Mouse (Mus musculus): Measurements from ENCODE around the gene Ogfod1. TPM values are rescaled to one million over a fixed set of nuclear protein-coding genes. Genes with fewer than 3 reads are reported as not detected.
"Not testable (repeated sequence)": the region's sequence is repeated elsewhere in the genome, so short reads cannot be mapped to it uniquely, and the experiment has no call there.

The Ogfod1 gene
- polyA plus RNA-seq, 1 experiment from 2014 or later, result 13.5 TPM

DNA sequence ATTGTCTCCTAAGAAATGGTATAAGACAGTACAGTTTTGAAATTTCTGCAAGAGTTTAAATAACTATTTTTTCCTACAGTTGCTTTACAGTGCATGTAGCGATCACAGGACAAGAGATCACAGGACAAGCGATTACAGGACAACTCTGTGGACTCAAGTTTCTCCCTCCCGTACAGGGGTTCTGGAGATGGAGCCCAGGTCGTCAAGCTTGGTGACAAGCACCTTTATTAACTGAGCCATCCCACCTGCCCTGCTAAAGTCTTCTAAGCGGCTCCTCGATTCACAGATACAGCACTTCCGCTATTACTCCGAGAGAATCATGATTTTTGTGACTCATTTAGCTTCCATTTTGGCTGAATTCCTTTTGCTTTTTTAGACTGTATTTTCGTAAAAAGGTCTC lies 7.3 kb upstream of the Ogfod1 start:
- Histone ChIP-seq H3K27ac (no peak overlapping the region), H3K4me1 (0 out of 2 replicates have a peak, but pooled peaks cover 5% of the 10 kb centered on the region), H3K9ac (no peak overlapping the region), H3K36me3 (peaks cover 62% of the 10 kb centered on the region), H3K27me3 (replicated peaks) (no peaks in the 10 kb centered on the region), H3K4me2 (replicated peaks) (no peak overlapping the region), H3K4me3 (no peak overlapping the region), H3K9me3 (no peaks in the 10 kb centered on the region)
- no peak for ATAC-seq (ENCODE audit: low FRiP score, low read depth)
- WGBS, result 95% methylated on average over 9 of the region's 9 CpGs

DNA sequence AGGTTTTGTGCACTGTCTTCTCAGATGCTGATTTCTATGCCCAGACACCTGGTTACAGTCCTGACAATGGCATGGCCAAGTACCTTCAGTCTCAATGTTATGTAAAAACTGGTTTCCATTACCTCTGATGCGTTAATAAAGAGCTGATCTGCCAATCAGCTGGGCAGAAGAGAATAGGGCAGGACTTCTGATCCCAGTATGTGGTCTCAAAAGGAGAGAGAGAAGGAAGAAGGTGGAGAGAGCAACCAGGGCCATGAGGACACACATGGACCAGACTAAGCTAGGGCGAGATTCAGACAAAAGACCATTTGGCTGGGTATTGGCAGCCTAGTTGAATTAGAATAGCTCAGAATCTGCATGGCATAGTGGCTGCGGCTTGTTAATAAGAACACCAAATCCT lies 3.4 kb upstream of the Ogfod1 start:
- Histone ChIP-seq H3K9me3 (no peaks in the 10 kb centered on the region), H3K4me1 (peaks cover 22% of the 10 kb centered on the region), H3K4me2 (replicated peaks) (no peak overlapping the region), H3K4me3 (no peak overlapping the region), H3K36me3 (peaks cover 25% of the 10 kb centered on the region), H3K9ac (no peak overlapping the region), H3K27me3 (replicated peaks) (no peaks in the 10 kb centered on the region), H3K27ac (no peak overlapping the region)
- WGBS, result 72% methylated on average over 3 of the region's 3 CpGs
- no peak for ATAC-seq (ENCODE audit: low FRiP score, low read depth)

DNA sequence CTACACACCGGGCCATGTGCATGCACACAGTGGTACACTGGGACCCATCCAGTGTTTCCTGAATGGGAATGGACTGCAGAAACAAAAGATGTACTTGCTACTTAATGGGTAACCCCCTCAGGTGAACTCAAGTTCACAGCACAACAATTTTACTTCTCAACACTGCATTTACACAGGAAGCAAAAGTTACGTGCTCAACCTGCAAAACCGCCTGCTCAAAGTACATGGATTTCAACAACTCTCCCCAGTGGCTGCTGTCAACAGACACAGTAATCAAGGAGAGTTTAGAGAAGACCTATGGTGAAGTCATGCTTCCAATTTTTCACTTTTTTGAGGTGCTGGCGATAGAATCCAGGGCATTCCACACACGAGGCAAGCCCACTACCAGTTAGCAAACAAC lies 1.8 kb upstream of the Ogfod1 start:
- H3K36me3 ChIP-seq, result peaks cover 9% of the 10 kb centered on the region
- 72% methylated on average over 5 of the region's 5 CpGs for WGBS
- no peaks in the 10 kb centered on the region for H3K9me3 ChIP-seq
- H3K27me3 ChIP-seq (replicated peaks), result no peaks in the 10 kb centered on the region
- H3K4me3 ChIP-seq, result 0 out of 2 replicates have a peak overlapping the region, but pooled peaks have one; percentile 7
- H3K27ac ChIP-seq, result no peak overlapping the region
- H3K4me1 ChIP-seq, result peaks cover 22% of the 10 kb centered on the region
- H3K9ac ChIP-seq, result no peak overlapping the region
- H3K4me2 ChIP-seq (replicated peaks), result peak overlapping the region; percentile 70
- no peak for ATAC-seq (ENCODE audit: low FRiP score, low read depth)

DNA sequence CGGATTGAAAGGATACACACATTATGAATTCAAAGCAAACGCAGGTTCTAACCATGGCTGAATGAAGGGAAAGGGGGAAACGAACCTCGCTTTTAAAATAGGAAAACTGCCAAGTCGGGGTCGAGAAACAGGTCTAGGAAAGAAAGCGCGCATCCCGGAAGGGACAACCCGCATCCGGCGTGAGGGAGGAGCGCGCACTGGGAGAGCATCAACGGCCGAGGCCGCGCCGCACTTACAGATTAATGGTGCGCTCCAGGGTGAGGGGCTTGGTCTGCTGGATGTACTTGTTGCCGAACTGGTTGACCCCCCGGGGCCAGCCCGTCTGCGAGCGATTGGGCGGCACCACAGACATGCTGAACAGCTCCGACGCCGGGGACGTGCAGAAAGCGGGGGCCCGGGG lies 457 bp upstream of the Ogfod1 start:
- H3K27me3 ChIP-seq (replicated peaks); H3K36me3 ChIP-seq; H3K9me3 ChIP-seq; H3K27ac ChIP-seq: not testable (repeated sequence)
- Histone ChIP-seq H3K4me2 (replicated peaks) (peak overlapping the region; percentile 70), H3K9ac (peak overlapping the region; percentile 63), H3K4me1 (peaks cover 22% of the 10 kb centered on the region), H3K4me3 (peak overlapping the region; percentile 72)
- 0% methylated on average over 26 of the region's 32 CpGs for WGBS
- peak; percentile 93 for ATAC-seq (ENCODE audit: low FRiP score, low read depth)

DNA sequence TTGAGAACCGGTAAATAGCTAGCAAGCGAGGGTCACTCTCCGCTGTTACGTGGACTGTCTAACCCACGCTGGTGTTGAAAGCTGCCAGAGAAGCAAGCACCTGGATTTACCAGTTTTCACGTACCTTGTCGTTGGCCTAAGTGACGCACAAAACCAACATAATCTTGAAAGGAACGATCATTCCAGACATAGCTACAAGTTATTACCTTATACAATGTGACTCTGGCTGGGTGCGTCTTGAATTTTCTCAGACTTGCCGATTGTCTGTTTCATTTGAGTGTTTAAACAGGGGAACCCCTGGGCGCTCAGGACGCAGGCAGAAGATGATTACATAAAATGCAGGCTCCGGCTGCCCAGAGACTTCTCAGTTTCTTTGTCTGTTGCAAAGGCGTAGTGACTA lies 808 bp downstream of the Ogfod1 start:
- H3K9ac ChIP-seq, result peak overlapping the region; percentile 55
- no peaks in the 10 kb centered on the region for H3K9me3 ChIP-seq
- H3K27me3 ChIP-seq (replicated peaks), result no peaks in the 10 kb centered on the region
- no peak overlapping the region for H3K27ac ChIP-seq
- WGBS, result 10% methylated on average over 15 of the region's 15 CpGs
- no peak for ATAC-seq (ENCODE audit: low FRiP score, low read depth)
- peaks cover 22% of the 10 kb centered on the region for H3K4me1 ChIP-seq
- H3K4me2 ChIP-seq (replicated peaks), result peak overlapping the region; percentile 77
- no peaks in the 10 kb centered on the region for H3K36me3 ChIP-seq
- H3K4me3 ChIP-seq, result peak overlapping the region; percentile 72

DNA sequence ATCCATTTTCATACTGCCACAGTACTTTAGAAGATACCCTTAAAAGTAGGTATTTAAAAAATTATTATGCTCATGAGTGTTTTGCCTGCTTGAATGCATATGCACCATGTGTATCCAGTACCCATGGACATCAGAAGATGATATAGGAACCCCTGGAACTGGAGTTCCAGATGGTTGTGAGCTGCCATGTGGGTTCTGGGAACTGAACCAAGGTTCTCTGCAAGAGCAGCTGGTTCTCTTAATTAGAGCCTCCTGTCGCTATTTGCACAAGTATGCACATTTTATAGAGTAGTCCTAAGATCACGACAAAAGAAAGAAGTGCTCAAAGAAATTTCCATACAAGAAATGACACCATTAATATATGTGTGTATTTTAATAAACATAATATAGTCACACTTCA lies 10.8 kb downstream of the Ogfod1 start:
- Histone ChIP-seq H3K4me1 (no peaks in the 10 kb centered on the region), H3K9ac (no peak overlapping the region), H3K27ac (no peak overlapping the region), H3K9me3 (no peaks in the 10 kb centered on the region), H3K27me3 (replicated peaks) (no peaks in the 10 kb centered on the region), H3K36me3 (peaks cover 14% of the 10 kb centered on the region; the same call in 1 of the 2 replicates), H3K4me3 (no peak overlapping the region), H3K4me2 (replicated peaks) (no peak overlapping the region)
- 97% methylated on average over 2 of the region's 2 CpGs for WGBS
- ATAC-seq (ENCODE audit: low FRiP score, low read depth), result no peak

DNA sequence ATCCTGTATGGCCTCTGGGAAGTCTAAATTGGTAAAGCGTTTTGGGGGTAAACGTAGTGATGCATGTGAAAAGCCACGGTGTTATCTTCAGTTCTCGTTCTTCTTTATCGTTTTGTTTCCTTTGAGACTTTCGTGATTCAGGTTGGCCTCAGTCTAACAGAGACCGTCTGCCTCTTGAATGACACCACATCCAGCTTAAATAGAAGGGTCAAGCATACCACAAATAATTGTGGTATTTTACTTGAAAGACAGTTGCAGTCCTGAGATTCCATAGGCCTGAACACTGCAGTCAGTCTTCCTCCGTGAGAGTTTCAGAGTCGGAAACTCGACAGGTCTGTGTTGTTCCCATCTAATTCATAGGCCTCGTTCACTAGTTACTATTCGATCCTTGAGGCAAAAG lies 15.7 kb downstream of the Ogfod1 start:
- no peaks in the 10 kb centered on the region for H3K4me1 ChIP-seq
- no peak overlapping the region for H3K9ac ChIP-seq
- H3K36me3 ChIP-seq, result peaks cover 36% of the 10 kb centered on the region
- H3K9me3 ChIP-seq, result no peaks in the 10 kb centered on the region
- no peak overlapping the region for H3K27ac ChIP-seq
- H3K4me2 ChIP-seq (replicated peaks), result no peak overlapping the region
- no peak for ATAC-seq (ENCODE audit: low FRiP score, low read depth)
- H3K4me3 ChIP-seq, result no peak overlapping the region
- no peaks in the 10 kb centered on the region for H3K27me3 ChIP-seq (replicated peaks)
- 90% methylated on average over 12 of the region's 12 CpGs for WGBS

DNA sequence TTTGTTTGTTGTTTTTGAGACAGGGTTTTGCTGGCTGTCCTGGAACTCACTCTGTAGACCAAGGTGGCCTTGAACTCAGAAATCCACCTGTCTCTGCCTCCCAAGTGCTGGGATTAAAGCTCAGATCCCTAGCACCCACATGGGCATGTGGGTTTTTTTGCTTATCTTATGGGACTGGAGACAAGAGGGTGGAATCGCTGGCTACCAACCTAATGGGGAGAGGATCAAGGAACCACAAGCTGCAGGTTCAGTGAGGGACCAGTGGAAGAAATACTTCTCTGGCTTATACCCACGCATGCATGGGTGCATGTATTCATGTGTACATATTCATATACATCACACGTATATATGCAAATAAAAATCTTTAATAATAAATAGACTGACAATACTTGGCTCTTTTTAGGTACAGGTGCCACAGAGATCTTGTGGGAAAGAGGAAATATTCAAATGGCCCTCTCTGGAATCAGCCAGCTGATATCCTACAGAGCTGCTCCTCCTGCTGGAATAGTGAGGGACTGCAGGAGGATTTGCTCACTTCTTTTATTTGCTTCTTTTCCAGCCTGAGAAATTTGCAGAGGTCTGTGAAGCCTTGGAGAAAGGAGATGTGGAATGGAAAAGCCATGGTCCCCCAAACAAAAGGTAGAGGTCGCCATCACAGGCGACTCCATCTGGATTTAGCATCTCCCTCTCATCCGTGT lies 20.3 kb downstream of the Ogfod1 start:
- no peaks in the 10 kb centered on the region for H3K9me3 ChIP-seq
- no peak for ATAC-seq (ENCODE audit: low FRiP score, low read depth)
- no peaks in the 10 kb centered on the region for H3K4me1 ChIP-seq
- H3K9ac ChIP-seq, result no peak overlapping the region
- H3K27ac ChIP-seq, result no peak overlapping the region
- 63% methylated on average over 6 of the region's 6 CpGs for WGBS
- no peak overlapping the region for H3K4me2 ChIP-seq (replicated peaks)
- no peaks in the 10 kb centered on the region for H3K27me3 ChIP-seq (replicated peaks)
- H3K4me3 ChIP-seq, result no peak overlapping the region
- peaks cover 48% of the 10 kb centered on the region for H3K36me3 ChIP-seq

DNA sequence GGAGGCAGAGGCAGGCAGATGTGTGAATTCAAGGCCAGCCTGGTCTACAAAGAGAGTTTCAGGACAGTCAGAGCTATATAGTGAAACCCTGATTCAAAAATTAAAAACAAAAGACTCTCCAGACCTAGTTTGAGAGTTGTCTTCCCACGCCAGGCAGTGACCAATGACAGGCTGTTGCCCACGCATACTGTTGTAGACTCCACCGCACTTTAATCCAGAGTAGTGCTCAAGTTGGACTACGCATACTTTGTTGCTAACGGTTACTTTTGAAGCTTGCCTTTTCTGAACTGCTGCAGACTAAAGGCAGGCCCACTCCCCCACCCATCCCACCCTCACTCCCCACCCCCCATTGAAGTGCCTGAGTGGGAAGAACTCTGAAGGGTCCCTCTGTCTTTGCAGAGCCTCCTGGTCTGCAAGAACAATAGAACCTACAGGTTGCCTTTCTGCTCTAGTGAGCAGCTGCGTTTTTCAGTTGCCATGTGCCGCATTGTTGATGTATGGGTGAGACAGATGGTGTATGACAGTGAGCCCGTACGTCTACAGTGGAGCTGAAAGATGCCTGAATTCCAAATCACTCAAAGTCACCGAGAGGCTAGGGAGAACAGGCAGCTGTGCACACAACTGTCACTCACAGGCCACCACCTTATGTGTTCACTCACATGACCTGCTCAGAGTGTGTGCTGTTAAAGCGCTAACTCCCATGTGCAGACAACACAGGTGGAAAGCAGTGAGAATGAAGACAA lies 29.3 kb downstream of the Ogfod1 start:
- H3K4me3 ChIP-seq, result no peak overlapping the region
- H3K4me1 ChIP-seq, result peaks cover 9% of the 10 kb centered on the region; the same call in 1 of the 2 replicates
- ATAC-seq (ENCODE audit: low FRiP score, low read depth), result peak; percentile 93
- H3K9me3 ChIP-seq, result no peaks in the 10 kb centered on the region
- 33% methylated on average over 11 of the region's 11 CpGs for WGBS
- H3K27me3 ChIP-seq (replicated peaks), result no peaks in the 10 kb centered on the region
- H3K4me2 ChIP-seq (replicated peaks), result no peak overlapping the region
- H3K9ac ChIP-seq, result no peak overlapping the region
- H3K36me3 ChIP-seq, result peaks cover 52% of the 10 kb centered on the region
- no peak overlapping the region for H3K27ac ChIP-seq

DNA sequence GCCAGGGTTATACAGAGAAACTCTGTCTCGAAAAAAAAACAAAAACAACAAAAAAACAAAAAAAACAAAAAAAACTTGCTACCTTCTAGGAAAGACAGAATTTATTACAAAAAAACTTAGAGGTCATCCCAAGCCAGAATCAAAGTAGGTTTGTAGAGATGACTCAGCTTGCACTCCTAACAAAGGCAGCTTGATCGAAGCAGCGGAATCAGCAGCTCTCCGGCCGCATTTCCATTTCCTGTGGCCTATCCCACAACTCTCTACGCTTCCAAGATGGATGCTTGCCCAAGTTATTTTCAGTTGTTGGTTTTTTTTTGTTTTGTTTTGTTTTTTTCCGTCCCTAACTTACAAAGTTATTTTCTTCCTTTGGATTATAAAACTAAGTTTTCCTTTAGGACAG lies 31.8 kb downstream of the Ogfod1 start:
- Histone ChIP-seq H3K4me2 (replicated peaks) (no peak overlapping the region), H3K9ac (no peak overlapping the region), H3K27ac (no peak overlapping the region), H3K27me3 (replicated peaks) (no peaks in the 10 kb centered on the region), H3K4me1 (peaks cover 9% of the 10 kb centered on the region; the same call in 1 of the 2 replicates), H3K36me3 (peaks cover 37% of the 10 kb centered on the region), H3K4me3 (no peak overlapping the region), H3K9me3 (no peaks in the 10 kb centered on the region)
- no peak for ATAC-seq (ENCODE audit: low FRiP score, low read depth)
- 92% methylated on average over 7 of the region's 7 CpGs for WGBS

DNA sequence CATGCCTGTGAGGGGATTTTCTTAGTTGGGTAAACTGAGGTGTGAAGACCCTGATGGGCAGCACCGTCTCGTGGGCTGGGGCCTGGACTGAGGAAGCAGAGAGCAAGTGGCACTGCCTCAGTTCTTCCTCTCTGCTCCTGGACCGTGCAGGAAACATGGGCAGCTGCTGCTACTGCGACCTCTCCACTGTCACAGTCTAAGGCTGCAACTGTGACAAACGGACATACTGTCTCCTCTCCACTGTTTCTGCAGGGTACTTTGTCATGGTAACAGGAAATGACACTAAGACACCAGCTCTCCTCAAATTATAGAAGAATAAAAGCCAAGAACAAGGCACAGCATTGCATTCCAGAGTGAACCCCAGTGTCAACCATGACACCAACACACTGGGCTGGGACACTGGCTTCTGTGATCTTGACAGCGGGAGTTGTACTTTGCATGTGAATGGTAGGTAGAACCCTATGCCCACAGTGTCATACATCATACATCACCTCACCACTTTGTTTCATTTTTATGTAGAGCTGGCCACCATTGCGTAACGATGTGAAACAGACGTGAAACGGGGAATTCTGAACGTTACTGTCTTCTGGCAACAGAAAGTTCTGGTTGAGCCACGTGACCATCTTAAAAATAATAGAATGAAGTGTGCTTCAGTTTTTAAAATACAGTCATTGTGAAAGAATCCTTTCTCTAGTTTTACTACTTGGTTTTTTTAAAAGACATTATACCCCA lies 39.6 kb downstream of the Ogfod1 start:
- Histone ChIP-seq H3K27ac (no peak overlapping the region), H3K27me3 (replicated peaks) (no peaks in the 10 kb centered on the region), H3K4me2 (replicated peaks) (no peak overlapping the region), H3K36me3 (peaks cover 24% of the 10 kb centered on the region), H3K4me3 (no peak overlapping the region), H3K9ac (no peak overlapping the region), H3K9me3 (no peaks in the 10 kb centered on the region), H3K4me1 (no peaks in the 10 kb centered on the region)
- 80% methylated on average over 12 of the region's 12 CpGs for WGBS
- no peak for ATAC-seq (ENCODE audit: low FRiP score, low read depth)

DNA sequence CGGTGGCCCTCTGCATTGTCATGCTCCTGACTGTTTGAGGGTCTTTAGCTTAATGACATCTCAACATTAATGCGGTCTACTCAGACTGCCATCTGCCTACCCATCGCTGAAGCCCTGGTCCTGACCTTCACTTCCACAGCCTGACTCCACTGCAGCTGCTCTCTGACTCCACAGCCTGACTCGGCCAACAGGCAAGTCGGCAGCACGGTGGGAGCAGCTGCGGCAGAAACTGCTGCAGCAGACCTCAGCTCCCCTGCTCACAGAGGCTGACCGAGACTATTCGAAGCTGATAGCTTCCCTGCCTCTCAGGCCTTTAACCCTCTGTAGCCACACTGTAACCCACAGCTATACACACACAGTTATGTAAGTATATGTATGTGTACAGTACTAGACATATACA lies 51.0 kb downstream of the Ogfod1 start:
- Histone ChIP-seq H3K4me1 (no peaks in the 10 kb centered on the region), H3K27me3 (replicated peaks) (no peaks in the 10 kb centered on the region), H3K9ac (no peak overlapping the region), H3K27ac (no peak overlapping the region), H3K4me3 (no peak overlapping the region), H3K9me3 (no peaks in the 10 kb centered on the region), H3K4me2 (replicated peaks) (no peak overlapping the region), H3K36me3 (peaks cover 23% of the 10 kb centered on the region; the same call in 1 of the 2 replicates)
- WGBS, result 69% methylated on average over 9 of the region's 9 CpGs
- no peak for ATAC-seq (ENCODE audit: low FRiP score, low read depth)

Measured in neural tube, embryonic 12.5 days (tissue).